Mouse (Mus musculus) kidney, embryonic 14.5 days (tissue): ENCODE data around the gene Ghrhr. TPM values are rescaled to one million over a fixed set of nuclear protein-coding genes. Genes with fewer than 3 reads are reported as not detected.

Experiments used
- ATAC-seq: fragments of 200-750 bp; cut with Nextera tagmentation; 2 replicates; pipeline ENCODE4 v1.8.0; 2017; ENCODE audit warnings: moderate number of reproducible peaks, mild to moderate bottlenecking, moderate TSS enrichment, moderate library complexity; ENCODE audit not compliant: low FRiP score, low TSS enrichment
- H3K27ac ChIP-seq: fragments of 300-500 bp; sonication (generic); 2 replicates; pipeline ENCODE4 v1.5.1; 2014; ENCODE audit warnings: low read depth, mild to moderate bottlenecking, low read length, moderate library complexity, mixed read lengths
- H3K27me3 ChIP-seq: fragments of 300-500 bp; sonication (generic); 2 replicates; pipeline ENCODE4 v1.6.1; 2014; ENCODE audit warnings: mild to moderate bottlenecking, low read length; ENCODE audit not compliant: control insufficient read depth, insufficient read depth
- H3K36me3 ChIP-seq: fragments of 300-500 bp; sonication (generic); 2 replicates; pipeline ENCODE4 v1.6.1; 2014; ENCODE audit warnings: low read length, mixed read lengths; ENCODE audit not compliant: control insufficient read depth, insufficient read depth
- H3K4me1 ChIP-seq: fragments of 300-500 bp; sonication (generic); 2 replicates; pipeline ENCODE4 v1.6.1; 2014; ENCODE audit warnings: low read length, mixed read lengths; ENCODE audit not compliant: control insufficient read depth, insufficient read depth
- H3K4me2 ChIP-seq: fragments of 300-500 bp; sonication (generic); replicated peaks from 2 replicates; pipeline ENCODE4 v1.6.1; 2014; ENCODE audit warnings: low read depth, mild to moderate bottlenecking, low read length
- H3K4me3 ChIP-seq: fragments of 300-500 bp; sonication (generic); 2 replicates; pipeline ENCODE4 v1.5.1; 2014; ENCODE audit warnings: mild to moderate bottlenecking, low read length
- H3K9ac ChIP-seq: fragments of 300-500 bp; sonication (generic); 2 replicates; pipeline ENCODE4 v1.6.1; 2014; ENCODE audit warnings: low read depth, mild to moderate bottlenecking, low read length, moderate library complexity
- H3K9me3 ChIP-seq: fragments of 300-500 bp; sonication (generic); 2 replicates; pipeline ENCODE4 v1.6.1; 2016; ENCODE audit warnings: low read length; ENCODE audit not compliant: control insufficient read depth
- WGBS: fragments of 180-500 bp; shearing (Covaris S2); extraction: QIAGEN DNeasy Blood & Tissue Kit; methylation state at CpG from one replicate; pipeline ENCODE4 v1.1.7; 2014; 5-methylcytosine and 5-hydroxymethylcytosine counted together
- polyA plus RNA-seq: library from polyadenylated mRNA; unstranded; fragments of >200 nt; fragmentation: Nextera tagmentation; extraction: Ambion mirVana; gene quantifications from 2 replicates; pipeline ENCODE4 v1.2.1, GENCODE M21; 2014

The Ghrhr gene
- polyA plus RNA-seq, 1 experiment from 2014 or later, result not detected

DNA sequence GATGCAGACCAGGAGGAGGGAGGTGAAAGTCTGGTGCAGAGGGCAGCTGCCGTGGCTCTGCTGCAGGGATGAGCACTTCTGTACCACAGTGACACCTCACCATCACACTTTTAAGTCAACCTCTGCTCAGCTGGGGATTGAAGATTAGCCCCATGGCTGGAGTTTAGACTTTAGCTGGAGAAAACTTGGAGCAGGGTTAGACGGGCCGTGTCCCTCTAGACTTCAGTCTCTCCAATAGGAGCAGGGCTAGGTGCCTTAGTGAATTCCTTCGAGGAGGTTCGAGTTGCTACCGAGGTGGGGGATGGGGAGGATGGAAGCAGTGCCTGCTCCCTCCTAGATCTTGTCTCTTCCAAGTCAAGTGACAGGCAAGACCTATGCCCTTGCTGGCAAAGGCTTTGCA is 38.0 kb upstream of the Ghrhr start:
- H3K4me3 ChIP-seq, result no peak overlapping the region
- H3K27ac ChIP-seq, result no peak overlapping the region
- H3K27me3 ChIP-seq, result no peaks in the 10 kb centered on the region
- H3K9ac ChIP-seq, result no peak overlapping the region
- H3K4me1 ChIP-seq, result peaks cover 9% of the 10 kb centered on the region; the same call in 1 of the 2 replicates
- no peaks in the 10 kb centered on the region for H3K36me3 ChIP-seq
- no peak overlapping the region for H3K4me2 ChIP-seq
- ATAC-seq, result no peak
- WGBS, result 46% methylated on average over 6 of the region's 6 CpGs
- H3K9me3 ChIP-seq, result no peaks in the 10 kb centered on the region

DNA sequence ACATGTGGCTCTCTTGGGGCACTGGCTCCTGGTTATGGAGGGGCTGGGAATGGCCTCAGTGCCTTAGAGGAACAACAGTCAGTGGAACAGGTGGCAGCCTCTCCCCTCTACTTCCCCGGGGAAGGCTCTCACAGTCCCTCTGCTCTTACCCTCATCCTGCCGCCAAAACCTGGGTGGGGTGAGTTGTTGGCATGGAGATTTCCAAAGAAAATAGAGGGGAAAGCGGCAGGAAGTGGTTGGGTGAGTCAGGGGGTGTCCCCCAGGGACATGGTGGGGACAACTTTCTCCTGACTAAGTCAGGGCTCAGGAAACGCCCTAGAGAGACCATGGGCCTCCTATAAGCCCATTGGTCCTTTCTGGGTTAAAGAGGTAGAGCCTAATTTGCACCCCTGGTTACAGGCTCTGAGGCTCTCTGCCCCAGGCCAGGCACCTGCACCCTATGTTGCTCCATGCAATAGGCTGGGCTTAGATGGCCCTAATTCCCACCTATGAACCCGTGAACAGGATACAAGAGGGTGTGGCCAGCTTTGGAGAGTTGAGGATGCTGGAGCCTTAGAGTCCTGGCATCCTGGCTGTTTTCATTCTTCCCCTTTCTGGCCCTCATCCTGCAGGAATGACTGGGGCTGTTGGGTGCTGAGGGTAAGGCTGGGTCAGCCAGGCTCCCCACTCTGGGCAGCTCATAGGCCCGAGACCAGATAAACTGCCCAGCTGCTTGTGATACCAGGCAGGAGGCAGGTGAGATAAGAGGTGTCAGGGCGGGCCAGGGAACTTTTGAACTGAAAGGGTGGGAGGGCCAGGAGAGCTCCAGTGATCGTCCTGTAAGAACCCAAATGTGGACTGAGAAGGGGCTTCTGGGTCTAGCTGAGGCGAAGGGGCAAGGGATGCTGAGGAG is 36.9 kb upstream of the Ghrhr start:
- Histone ChIP-seq H3K4me2 (no peak overlapping the region), H3K27me3 (no peaks in the 10 kb centered on the region), H3K27ac (no peak overlapping the region), H3K9ac (no peak overlapping the region), H3K9me3 (no peaks in the 10 kb centered on the region), H3K4me3 (no peak overlapping the region), H3K36me3 (no peaks in the 10 kb centered on the region), H3K4me1 (peaks cover 9% of the 10 kb centered on the region; the same call in 1 of the 2 replicates)
- 80% methylated on average over 9 of the region's 9 CpGs for WGBS
- ATAC-seq, result no peak

DNA sequence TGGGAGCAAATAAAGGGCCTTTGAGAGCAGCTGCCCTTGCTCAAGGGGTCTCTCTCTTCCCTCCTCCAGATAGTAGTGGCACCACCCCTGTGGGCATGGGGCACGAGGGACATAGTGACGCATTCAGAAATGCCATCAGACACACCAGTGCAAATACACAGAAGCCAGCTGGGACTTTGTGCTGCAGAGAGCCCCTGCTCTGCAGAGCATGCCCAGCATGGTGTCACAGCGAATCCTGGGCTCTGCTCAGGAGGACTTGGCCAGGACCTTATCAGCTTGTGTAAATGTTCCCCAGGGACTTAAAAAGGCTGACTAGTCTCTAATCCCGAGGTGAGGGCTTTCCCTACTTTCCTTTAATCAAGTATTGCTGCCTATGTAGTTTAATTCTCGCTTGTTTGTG is 34.4 kb upstream of the Ghrhr start:
- Histone ChIP-seq H3K4me2 (no peak overlapping the region), H3K4me3 (no peak overlapping the region), H3K9me3 (no peaks in the 10 kb centered on the region), H3K27me3 (no peaks in the 10 kb centered on the region), H3K9ac (no peak overlapping the region), H3K27ac (no peak overlapping the region), H3K4me1 (no peaks in the 10 kb centered on the region), H3K36me3 (no peaks in the 10 kb centered on the region)
- 56% methylated on average over 5 of the region's 5 CpGs for whole genome bisulfite sequencing
- no peak for ATAC-seq

DNA sequence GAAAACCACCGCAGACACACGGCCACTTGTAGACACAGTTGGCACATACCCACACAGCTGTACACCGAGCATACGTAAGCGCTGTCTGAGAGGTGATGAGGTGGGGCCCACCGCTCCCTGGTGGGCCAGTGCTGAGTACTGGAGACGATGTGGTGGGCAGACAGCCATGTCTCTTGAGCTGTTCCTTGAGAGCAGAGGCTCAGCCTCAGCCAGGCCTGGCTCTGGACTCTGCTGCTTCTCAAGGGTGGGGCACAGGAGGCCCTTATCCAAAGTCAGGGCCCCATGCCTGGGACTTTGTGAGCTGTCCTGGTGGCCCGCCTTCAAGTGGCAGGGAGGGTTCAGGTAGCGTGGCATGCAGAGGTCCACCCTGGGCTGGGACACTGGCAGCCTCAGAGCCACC is 33.8 kb upstream of the Ghrhr start:
- Histone ChIP-seq H3K9me3 (no peaks in the 10 kb centered on the region), H3K4me1 (no peaks in the 10 kb centered on the region), H3K9ac (no peak overlapping the region), H3K27ac (no peak overlapping the region), H3K27me3 (no peaks in the 10 kb centered on the region), H3K4me2 (no peak overlapping the region), H3K36me3 (no peaks in the 10 kb centered on the region), H3K4me3 (no peak overlapping the region)
- ATAC-seq, result no peak
- 83% methylated on average over 9 of the region's 9 CpGs for WGBS

GRCm38 (mm10) chr6:55343446-55343845 is 32.6 kb upstream of the Ghrhr start:
- Histone ChIP-seq H3K4me1 (no peaks in the 10 kb centered on the region), H3K9me3 (no peaks in the 10 kb centered on the region), H3K9ac (no peak overlapping the region), H3K27ac (no peak overlapping the region), H3K36me3 (no peaks in the 10 kb centered on the region), H3K27me3 (no peaks in the 10 kb centered on the region), H3K4me3 (no peak overlapping the region), H3K4me2 (no peak overlapping the region)
- no peak for ATAC-seq
- 81% methylated on average over 10 of the region's 10 CpGs for WGBS

GRCm38 (mm10) chr6:55344291-55345016 is 31.6 kb upstream of the Ghrhr start:
- H3K27ac ChIP-seq, result no peak overlapping the region
- H3K4me3 ChIP-seq, result no peak overlapping the region
- no peaks in the 10 kb centered on the region for H3K27me3 ChIP-seq
- WGBS, result 93% methylated on average over 9 of the region's 9 CpGs
- no peak for ATAC-seq
- H3K4me2 ChIP-seq, result no peak overlapping the region
- H3K9ac ChIP-seq, result no peak overlapping the region
- no peaks in the 10 kb centered on the region for H3K9me3 ChIP-seq
- H3K36me3 ChIP-seq, result no peaks in the 10 kb centered on the region
- H3K4me1 ChIP-seq, result no peaks in the 10 kb centered on the region

DNA sequence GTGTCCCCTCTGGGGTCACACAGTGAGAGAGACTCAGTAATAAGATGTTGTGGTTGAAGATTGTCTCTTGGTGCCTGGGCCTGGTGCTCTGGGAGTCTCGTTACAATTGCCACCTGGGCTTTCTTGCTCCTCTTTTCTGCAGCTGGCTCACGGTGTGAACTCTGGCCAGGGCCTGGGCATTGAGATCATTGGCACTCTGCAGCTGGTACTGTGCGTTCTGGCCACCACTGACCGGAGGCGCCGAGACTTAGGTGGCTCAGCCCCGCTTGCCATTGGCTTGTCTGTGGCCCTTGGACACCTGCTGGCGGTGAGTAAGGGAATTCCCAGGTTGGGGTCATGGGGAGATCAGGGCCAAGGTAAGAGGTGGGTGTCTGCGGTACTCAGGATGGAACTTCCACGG is 30.8 kb upstream of the Ghrhr start:
- H3K36me3 ChIP-seq, result no peaks in the 10 kb centered on the region
- H3K9me3 ChIP-seq, result no peaks in the 10 kb centered on the region
- no peak overlapping the region for H3K27ac ChIP-seq
- H3K9ac ChIP-seq, result no peak overlapping the region
- no peaks in the 10 kb centered on the region for H3K27me3 ChIP-seq
- no peak overlapping the region for H3K4me3 ChIP-seq
- 87% methylated on average over 10 of the region's 10 CpGs for WGBS
- ATAC-seq, result no peak
- H3K4me1 ChIP-seq, result no peaks in the 10 kb centered on the region
- no peak overlapping the region for H3K4me2 ChIP-seq

- Histone ChIP-seq H3K36me3 (no peaks in the 10 kb centered on the region), H3K4me3 (no peak overlapping the region), H3K9ac (no peak overlapping the region), H3K27me3 (no peaks in the 10 kb centered on the region), H3K27ac (no peak overlapping the region), H3K4me2 (no peak overlapping the region), H3K9me3 (no peaks in the 10 kb centered on the region), H3K4me1 (no peaks in the 10 kb centered on the region)
- 83% methylated on average over 7 of the region's 7 CpGs for WGBS
- ATAC-seq, result no peak
These were observed 29.6 kb upstream of the Ghrhr start for GRCm38 (mm10) chr6:55346491-55346890.
